Mouse (Mus musculus): ENCODE results near the gene Cacna1a. TPM values are rescaled to one million over a fixed set of nuclear protein-coding genes. Genes with fewer than 3 reads are reported as not detected.

Cacna1a gene
- polyA plus RNA-seq, 1 experiment from 2014 or later, result 6.7 TPM

- ATAC-seq (ENCODE audit: insufficient number of reproducible peaks, insufficient read depth, low FRiP score, low read depth), result no peak
- peaks cover 13% of the 10 kb centered on the region for H3K27me3 ChIP-seq (ENCODE audit: control insufficient read depth, insufficient read depth, low read length)
- H3K9me3 ChIP-seq (ENCODE audit: control insufficient read depth, low read depth, low read length), result no peaks in the 10 kb centered on the region
- H3K4me2 ChIP-seq (replicated peaks; ENCODE audit: low read depth, low read length), result no peak overlapping the region
- no peaks in the 10 kb centered on the region for H3K36me3 ChIP-seq (ENCODE audit: control insufficient read depth, insufficient read depth, low read length)
- H3K9ac ChIP-seq (replicated peaks; ENCODE audit: low read depth, low read length), result no peak overlapping the region
- no peaks in the 10 kb centered on the region for H3K4me1 ChIP-seq (ENCODE audit: control insufficient read depth, insufficient read depth, low read length)
- 84% methylated on average over 1 of the region's 1 CpGs for WGBS
- H3K27ac ChIP-seq (ENCODE audit: low read length), result no peak overlapping the region
- no peak overlapping the region for H3K4me3 ChIP-seq (ENCODE audit: low read depth, low read length)
Measured at GRCm38 (mm10) chr8:84564042-84564441, 175.8 kb downstream of the Cacna1a start.

DNA sequence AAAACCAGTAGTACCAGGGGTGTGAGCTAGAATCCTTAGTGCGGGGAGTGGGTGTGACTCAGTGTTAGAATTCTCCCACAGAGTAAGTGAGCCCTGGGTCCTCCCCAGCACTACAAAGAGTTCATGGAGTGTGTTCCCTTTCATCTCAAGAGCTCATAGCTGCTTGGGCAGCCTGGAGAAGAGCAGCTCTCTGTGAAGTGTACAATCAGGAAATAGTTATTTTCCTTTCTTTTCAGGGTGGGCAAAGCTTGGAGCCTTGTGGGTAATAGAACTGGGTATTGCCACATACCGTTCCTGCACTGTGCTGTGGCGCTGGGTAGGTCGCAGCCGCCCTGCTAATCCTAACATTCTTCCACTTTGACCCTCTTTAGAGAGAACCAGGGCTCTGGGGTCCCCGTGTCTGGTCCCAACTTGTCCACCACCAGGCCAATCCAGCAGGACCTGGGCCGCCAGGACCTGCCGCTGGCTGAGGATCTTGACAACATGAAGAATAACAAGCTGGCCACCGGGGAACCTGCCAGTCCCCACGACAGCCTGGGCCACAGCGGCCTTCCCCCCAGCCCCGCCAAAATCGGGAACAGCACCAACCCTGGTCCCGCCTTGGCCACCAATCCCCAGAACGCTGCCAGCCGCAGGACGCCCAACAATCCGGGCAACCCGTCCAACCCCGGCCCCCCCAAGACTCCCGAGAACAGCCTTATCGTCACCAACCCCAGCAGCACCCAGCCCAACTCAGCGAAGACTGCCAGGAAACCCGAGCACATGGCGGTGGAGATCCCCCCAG, 177.5 kb downstream of the Cacna1a start:
- no peaks in the 10 kb centered on the region for H3K27me3 ChIP-seq (ENCODE audit: control insufficient read depth, insufficient read depth, low read length)
- H3K9me3 ChIP-seq (ENCODE audit: control insufficient read depth, low read depth, low read length), result no peaks in the 10 kb centered on the region
- no peak overlapping the region for H3K27ac ChIP-seq (ENCODE audit: low read length)
- H3K36me3 ChIP-seq (ENCODE audit: control insufficient read depth, insufficient read depth, low read length), result no peaks in the 10 kb centered on the region
- no peak for ATAC-seq (ENCODE audit: insufficient number of reproducible peaks, insufficient read depth, low FRiP score, low read depth)
- no peaks in the 10 kb centered on the region for H3K4me1 ChIP-seq (ENCODE audit: control insufficient read depth, insufficient read depth, low read length)
- no peak overlapping the region for H3K4me2 ChIP-seq (replicated peaks; ENCODE audit: low read depth, low read length)
- no peak overlapping the region for H3K4me3 ChIP-seq (ENCODE audit: low read depth, low read length)
- 67% methylated on average over 25 of the region's 25 CpGs for WGBS
- H3K9ac ChIP-seq (replicated peaks; ENCODE audit: low read depth, low read length), result no peak overlapping the region

- Histone ChIP-seq H3K27me3 (ENCODE audit: control insufficient read depth, insufficient read depth, low read length) (no peaks in the 10 kb centered on the region), H3K4me2 (replicated peaks; ENCODE audit: low read depth, low read length) (no peak overlapping the region), H3K4me3 (ENCODE audit: low read depth, low read length) (no peak overlapping the region), H3K27ac (ENCODE audit: low read length) (no peak overlapping the region), H3K9me3 (ENCODE audit: control insufficient read depth, low read depth, low read length) (no peaks in the 10 kb centered on the region), H3K36me3 (ENCODE audit: control insufficient read depth, insufficient read depth, low read length) (no peaks in the 10 kb centered on the region), H3K9ac (replicated peaks; ENCODE audit: low read depth, low read length) (no peak overlapping the region), H3K4me1 (ENCODE audit: control insufficient read depth, insufficient read depth, low read length) (no peaks in the 10 kb centered on the region)
- 74% methylated on average over 12 of the region's 12 CpGs for WGBS
- ATAC-seq (ENCODE audit: insufficient number of reproducible peaks, insufficient read depth, low FRiP score, low read depth), result no peak
Measured at GRCm38 (mm10) chr8:84566816-84567413, 178.7 kb downstream of the Cacna1a start.

GRCm38 (mm10) chr8:84567541-84567940, 179.3 kb downstream of the Cacna1a start:
- no peaks in the 10 kb centered on the region for H3K36me3 ChIP-seq (ENCODE audit: control insufficient read depth, insufficient read depth, low read length)
- no peak overlapping the region for H3K27ac ChIP-seq (ENCODE audit: low read length)
- no peak overlapping the region for H3K9ac ChIP-seq (replicated peaks; ENCODE audit: low read depth, low read length)
- no peak overlapping the region for H3K4me2 ChIP-seq (replicated peaks; ENCODE audit: low read depth, low read length)
- no peaks in the 10 kb centered on the region for H3K27me3 ChIP-seq (ENCODE audit: control insufficient read depth, insufficient read depth, low read length)
- no peaks in the 10 kb centered on the region for H3K4me1 ChIP-seq (ENCODE audit: control insufficient read depth, insufficient read depth, low read length)
- no peak overlapping the region for H3K4me3 ChIP-seq (ENCODE audit: low read depth, low read length)
- ATAC-seq (ENCODE audit: insufficient number of reproducible peaks, insufficient read depth, low FRiP score, low read depth), result no peak
- H3K9me3 ChIP-seq (ENCODE audit: control insufficient read depth, low read depth, low read length), result no peaks in the 10 kb centered on the region
- 66% methylated on average over 19 of the region's 19 CpGs for WGBS

DNA sequence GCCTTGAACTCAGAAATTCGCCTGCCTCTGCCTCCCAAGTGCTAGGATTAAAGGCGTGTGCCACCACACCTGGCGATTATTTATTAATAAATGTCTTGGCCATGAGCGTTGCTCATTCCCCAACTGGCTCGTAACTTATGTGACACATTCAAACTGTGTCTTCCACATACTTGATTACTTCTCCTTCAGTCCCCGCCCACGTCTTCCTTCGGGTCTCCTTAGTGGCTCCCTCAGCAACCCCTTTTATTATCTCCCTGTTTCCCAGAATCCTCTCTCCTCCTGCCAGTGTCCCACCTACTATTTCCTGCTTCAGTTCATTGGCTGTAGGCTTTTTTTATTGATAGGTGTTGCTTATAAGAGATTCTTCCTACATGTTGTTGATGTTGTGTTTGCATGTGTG, 180.5 kb downstream of the Cacna1a start:
- no peaks in the 10 kb centered on the region for H3K4me1 ChIP-seq (ENCODE audit: control insufficient read depth, insufficient read depth, low read length)
- ATAC-seq (ENCODE audit: insufficient number of reproducible peaks, insufficient read depth, low FRiP score, low read depth), result no peak
- no peak overlapping the region for H3K9ac ChIP-seq (replicated peaks; ENCODE audit: low read depth, low read length)
- H3K9me3 ChIP-seq (ENCODE audit: control insufficient read depth, low read depth, low read length), result no peaks in the 10 kb centered on the region
- H3K4me2 ChIP-seq (replicated peaks; ENCODE audit: low read depth, low read length), result no peak overlapping the region
- no peaks in the 10 kb centered on the region for H3K36me3 ChIP-seq (ENCODE audit: control insufficient read depth, insufficient read depth, low read length)
- WGBS, result 79% methylated on average over 8 of the region's 8 CpGs
- no peak overlapping the region for H3K4me3 ChIP-seq (ENCODE audit: low read depth, low read length)
- H3K27me3 ChIP-seq (ENCODE audit: control insufficient read depth, insufficient read depth, low read length), result no peaks in the 10 kb centered on the region
- H3K27ac ChIP-seq (ENCODE audit: low read length), result no peak overlapping the region

DNA sequence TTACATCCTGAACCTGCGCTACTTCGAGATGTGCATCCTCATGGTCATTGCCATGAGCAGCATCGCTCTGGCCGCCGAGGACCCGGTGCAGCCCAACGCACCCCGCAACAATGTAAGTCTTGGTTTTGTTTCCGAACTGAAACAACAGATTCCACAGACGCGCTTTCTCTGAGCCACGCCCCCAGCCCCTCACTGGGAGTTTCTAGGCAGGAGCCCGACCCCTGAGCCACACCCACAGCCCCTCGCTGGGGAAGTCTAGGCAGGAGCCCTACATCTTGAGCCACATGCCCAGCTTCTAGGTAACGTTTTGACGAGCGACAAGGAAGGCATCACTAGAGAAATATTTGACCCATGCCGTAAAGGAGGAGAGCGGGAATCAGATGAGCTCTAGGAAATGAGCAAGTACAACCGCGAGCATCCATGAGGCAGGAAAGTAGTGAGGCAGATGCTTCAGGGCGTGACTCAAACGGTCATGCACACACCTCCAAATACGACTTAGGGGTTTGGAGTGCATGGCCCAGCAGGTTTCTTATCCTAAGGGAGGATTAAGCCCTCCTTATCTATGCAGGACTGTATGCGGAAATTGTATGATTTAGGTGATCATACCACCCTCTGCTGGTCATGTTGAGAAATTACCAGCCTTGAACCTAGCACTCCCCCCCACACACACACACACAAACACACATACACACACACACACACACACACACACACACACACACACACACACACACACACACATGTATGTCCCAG, 181.9 kb downstream of the Cacna1a start:
- Histone ChIP-seq H3K4me3 (ENCODE audit: low read depth, low read length) (no peak overlapping the region), H3K9me3 (ENCODE audit: control insufficient read depth, low read depth, low read length) (no peaks in the 10 kb centered on the region), H3K27me3 (ENCODE audit: control insufficient read depth, insufficient read depth, low read length) (no peaks in the 10 kb centered on the region), H3K4me2 (replicated peaks; ENCODE audit: low read depth, low read length) (peak overlapping the region; percentile 14; the same call in 1 of the 2 replicates), H3K27ac (ENCODE audit: low read length) (no peak overlapping the region), H3K36me3 (ENCODE audit: control insufficient read depth, insufficient read depth, low read length) (no peaks in the 10 kb centered on the region), H3K9ac (replicated peaks; ENCODE audit: low read depth, low read length) (no peak overlapping the region), H3K4me1 (ENCODE audit: control insufficient read depth, insufficient read depth, low read length) (no peaks in the 10 kb centered on the region)
- WGBS, result 34% methylated on average over 25 of the region's 25 CpGs
- no peak for ATAC-seq (ENCODE audit: insufficient number of reproducible peaks, insufficient read depth, low FRiP score, low read depth)

DNA sequence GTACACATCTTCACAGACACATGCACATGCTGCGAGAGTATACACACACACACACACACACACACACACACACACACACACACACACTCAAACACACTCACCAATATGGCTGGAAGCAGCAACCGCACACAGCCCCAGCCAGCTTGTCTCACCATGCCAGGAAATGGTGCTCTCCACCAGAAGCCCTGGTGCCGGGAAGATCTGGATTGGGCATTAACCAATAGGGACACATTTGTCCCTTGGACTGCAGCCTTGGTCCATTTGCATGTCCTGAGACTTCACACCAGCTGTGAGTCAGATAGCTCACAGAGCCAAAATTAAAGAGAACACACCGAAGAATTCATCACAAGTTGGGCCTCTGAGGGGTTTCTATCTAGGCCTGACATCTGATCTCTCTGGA, 189.2 kb downstream of the Cacna1a start:
- 81% methylated on average over 4 of the region's 4 CpGs for WGBS
- H3K36me3 ChIP-seq (ENCODE audit: control insufficient read depth, insufficient read depth, low read length), result no peaks in the 10 kb centered on the region

GRCm38 (mm10) chr8:84579595-84579994, 191.4 kb downstream of the Cacna1a start:
- Histone ChIP-seq H3K4me3 (ENCODE audit: low read depth, low read length) (no peak overlapping the region), H3K4me2 (replicated peaks; ENCODE audit: low read depth, low read length) (no peak overlapping the region), H3K27ac (ENCODE audit: low read length) (no peak overlapping the region), H3K27me3 (ENCODE audit: control insufficient read depth, insufficient read depth, low read length) (no peaks in the 10 kb centered on the region), H3K9ac (replicated peaks; ENCODE audit: low read depth, low read length) (no peak overlapping the region), H3K4me1 (ENCODE audit: control insufficient read depth, insufficient read depth, low read length) (no peaks in the 10 kb centered on the region), H3K36me3 (ENCODE audit: control insufficient read depth, insufficient read depth, low read length) (no peaks in the 10 kb centered on the region), H3K9me3 (ENCODE audit: control insufficient read depth, low read depth, low read length) (no peaks in the 10 kb centered on the region)
- ATAC-seq (ENCODE audit: insufficient number of reproducible peaks, insufficient read depth, low FRiP score, low read depth), result no peak
- 14% methylated on average over 3 of the region's 3 CpGs for WGBS

More for the DNA sequence above, 189.2 kb downstream of the Cacna1a start:
- Histone ChIP-seq H3K9me3 (ENCODE audit: control insufficient read depth, low read depth, low read length) (no peaks in the 10 kb centered on the region), H3K27me3 (ENCODE audit: control insufficient read depth, insufficient read depth, low read length) (no peaks in the 10 kb centered on the region), H3K27ac (ENCODE audit: low read length) (no peak overlapping the region), H3K4me1 (ENCODE audit: control insufficient read depth, insufficient read depth, low read length) (no peaks in the 10 kb centered on the region), H3K4me3 (ENCODE audit: low read depth, low read length) (no peak overlapping the region), H3K4me2 (replicated peaks; ENCODE audit: low read depth, low read length) (no peak overlapping the region), H3K9ac (replicated peaks; ENCODE audit: low read depth, low read length) (no peak overlapping the region)
- ATAC-seq (ENCODE audit: insufficient number of reproducible peaks, insufficient read depth, low FRiP score, low read depth), result no peak
